Mouse (Mus musculus) ES-Bruce4 (cell line): ENCODE data around the gene Pde7b. TPM values are rescaled to one million over a fixed set of nuclear protein-coding genes. Genes with fewer than 3 reads are reported as not detected.

Source experiments
- H3K27ac ChIP-seq: 2 replicates; pipeline ENCODE4 v1.5.1; 2012; ENCODE audit warnings: low read length, inconsistent platforms; ENCODE audit not compliant: insufficient read depth
- H3K27me3 ChIP-seq: 2 replicates; pipeline ENCODE4 v1.6.1; 2012; ENCODE audit warnings: mild to moderate bottlenecking, low read length, inconsistent platforms; ENCODE audit not compliant: control insufficient read depth, poor library complexity, insufficient read depth, severe bottlenecking
- H3K36me3 ChIP-seq: 2 replicates; pipeline ENCODE4 v1.6.1; 2012; ENCODE audit warnings: inconsistent platforms, mild to moderate bottlenecking, low read length, moderate library complexity; ENCODE audit not compliant: control insufficient read depth, poor library complexity, insufficient read depth, severe bottlenecking
- H3K4me1 ChIP-seq: one replicate; pipeline ENCODE4 v1.8.1; 2011; ENCODE audit warnings: low read length; ENCODE audit not compliant: control insufficient read depth, insufficient read depth
- H3K4me3 ChIP-seq: 2 replicates; pipeline ENCODE4 v1.5.1; 2011; ENCODE audit warnings: low read depth, mild to moderate bottlenecking, low read length
- H3K9ac ChIP-seq: 2 replicates; pipeline ENCODE4 v1.6.1; 2012; ENCODE audit warnings: low read depth, mild to moderate bottlenecking, inconsistent platforms; ENCODE audit not compliant: poor library complexity, severe bottlenecking
- H3K9me3 ChIP-seq: replicated peaks from 2 replicates; pipeline ENCODE4 v1.6.1; 2012; ENCODE audit warnings: mild to moderate bottlenecking, low read length, inconsistent platforms; ENCODE audit not compliant: control insufficient read depth, poor library complexity, insufficient read depth, severe bottlenecking
- CTCF ChIP-seq: IDR thresholded peaks from one replicate; pipeline ENCODE4 v1.8.1; 2011; ENCODE audit warnings: low read depth, low read length
- EP300 ChIP-seq: IDR thresholded peaks from 2 replicates; pipeline ENCODE4 v1.6.1; 2011; ENCODE audit warnings: low read depth, low read length; ENCODE audit not compliant: insufficient read depth
- POLR2A ChIP-seq: IDR thresholded peaks from one replicate; pipeline ENCODE4 v1.8.1; 2011; ENCODE audit warnings: low read length; ENCODE audit not compliant: insufficient read depth
- polyA plus RNA-seq: library from polyadenylated mRNA; stranded (reverse); fragments of >200 nt; gene quantifications from 2 replicates; pipeline ENCODE4 v1.2.4, GENCODE M21; 2011; ENCODE audit warnings: low read depth; ENCODE audit not compliant: missing spikeins, insufficient read depth, insufficient read length

Gene Pde7b
- polyA plus RNA-seq, 1 experiment = 0.18 TPM

DNA sequence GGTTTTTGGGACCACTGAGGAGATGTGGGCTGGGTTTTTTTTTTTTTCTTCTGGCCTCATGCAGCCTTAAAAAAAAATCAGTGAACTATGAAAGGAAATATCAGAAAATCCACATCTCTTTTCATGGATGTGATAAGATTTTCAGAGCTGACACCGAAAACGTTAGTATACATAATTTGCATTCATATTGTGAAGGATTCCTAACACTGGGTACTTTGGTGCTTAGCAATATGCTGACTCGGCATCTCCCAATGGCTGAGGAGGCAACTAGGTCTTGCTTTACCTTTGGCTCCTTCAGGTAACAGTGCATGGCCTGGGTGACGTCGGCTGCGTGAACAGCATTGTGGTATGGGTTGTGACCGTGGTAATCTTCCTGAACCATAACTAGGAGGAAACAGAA is 289.0 kb downstream of the Pde7b start:
- Histone ChIP-seq H3K4me1 (no peaks in the 10 kb centered on the region), H3K9ac (no peak overlapping the region), H3K4me3 (no peak overlapping the region), H3K36me3 (no peaks in the 10 kb centered on the region), H3K9me3 (no peaks in the 10 kb centered on the region), H3K27ac (no peak overlapping the region), H3K27me3 (no peaks in the 10 kb centered on the region)
- no peak for TF ChIP-seq CTCF
- TF ChIP-seq POLR2A = no peak
- TF ChIP-seq EP300 = no peak

GRCm38 (mm10) chr10:20431336-20431735 is 293.5 kb downstream of the Pde7b start:
- Histone ChIP-seq H3K9ac (no peak overlapping the region), H3K36me3 (no peaks in the 10 kb centered on the region), H3K4me3 (no peak overlapping the region), H3K9me3 (no peaks in the 10 kb centered on the region), H3K27me3 (no peaks in the 10 kb centered on the region), H3K4me1 (no peaks in the 10 kb centered on the region), H3K27ac (no peak overlapping the region)
- TF ChIP-seq CTCF = no peak
- no peak for TF ChIP-seq POLR2A
- no peak for TF ChIP-seq EP300

DNA sequence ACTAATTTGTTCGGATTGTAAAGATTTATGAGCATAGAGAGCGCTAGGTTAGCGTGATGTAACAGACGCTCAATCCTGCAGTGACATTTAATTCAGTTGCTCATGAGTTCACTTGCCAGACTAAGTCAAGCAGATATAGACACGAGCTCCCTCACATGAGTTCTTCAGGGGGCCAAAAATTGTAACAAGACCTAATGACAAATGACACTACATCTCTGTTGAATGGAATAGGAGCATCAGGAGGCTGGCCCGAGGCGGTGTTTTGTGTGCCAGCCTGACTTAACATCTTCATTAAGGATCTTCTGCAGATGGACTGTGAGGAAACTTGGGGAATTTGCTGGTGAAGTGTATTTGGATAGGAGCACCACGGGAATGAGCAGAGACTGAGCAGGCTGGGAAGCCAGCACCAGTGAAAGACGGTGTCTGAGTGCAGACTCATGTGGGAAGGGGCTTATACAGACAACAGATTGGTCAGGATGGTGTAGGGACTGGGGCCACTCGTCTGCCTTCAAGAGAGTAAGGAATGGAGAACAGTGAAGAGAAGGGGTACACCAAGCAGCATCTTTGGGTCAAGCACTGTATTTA is 303.5 kb downstream of the Pde7b start:
- no peaks in the 10 kb centered on the region for H3K9me3 ChIP-seq
- no peak for TF ChIP-seq POLR2A
- no peak for TF ChIP-seq EP300
- no peak for TF ChIP-seq CTCF
- H3K36me3 ChIP-seq = no peaks in the 10 kb centered on the region
- no peaks in the 10 kb centered on the region for H3K27me3 ChIP-seq
- H3K9ac ChIP-seq = no peak overlapping the region
- no peak overlapping the region for H3K27ac ChIP-seq
- H3K4me1 ChIP-seq = no peaks in the 10 kb centered on the region
- H3K4me3 ChIP-seq = no peak overlapping the region

DNA sequence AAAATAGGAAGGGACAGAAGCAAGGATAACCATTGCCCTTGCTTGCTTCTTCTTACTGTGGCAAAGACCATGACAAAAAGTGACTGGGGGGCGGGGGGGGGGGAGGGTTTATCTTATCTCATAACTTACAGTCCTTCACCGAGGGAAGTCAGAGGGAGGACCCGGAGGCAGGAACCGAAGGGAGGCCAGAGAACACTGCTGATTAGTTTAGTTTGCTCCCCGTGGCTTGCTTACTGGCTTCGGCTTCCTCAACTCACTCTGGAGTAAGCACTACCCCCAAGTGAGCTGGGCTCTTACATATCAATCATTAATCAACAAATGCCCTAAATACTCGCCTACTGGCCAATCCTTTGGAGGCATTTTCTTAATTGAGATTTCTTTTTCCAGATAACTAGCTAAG is 304.6 kb downstream of the Pde7b start:
- no peaks in the 10 kb centered on the region for H3K27me3 ChIP-seq

GRCm38 (mm10) chr10:20418856-20419219 is 306.0 kb downstream of the Pde7b start:
- no peaks in the 10 kb centered on the region for H3K36me3 ChIP-seq
- H3K27ac ChIP-seq = no peak overlapping the region
- no peak overlapping the region for H3K4me3 ChIP-seq
- no peaks in the 10 kb centered on the region for H3K27me3 ChIP-seq
- no peak for TF ChIP-seq POLR2A
- no peak for TF ChIP-seq EP300
- TF ChIP-seq CTCF = no peak
- H3K9me3 ChIP-seq = no peaks in the 10 kb centered on the region
- no peaks in the 10 kb centered on the region for H3K4me1 ChIP-seq
- no peak overlapping the region for H3K9ac ChIP-seq

More for the DNA sequence above, 304.6 kb downstream of the Pde7b start:
- Histone ChIP-seq H3K36me3 (no peaks in the 10 kb centered on the region), H3K9ac (no peak overlapping the region), H3K9me3 (no peaks in the 10 kb centered on the region), H3K4me1 (no peaks in the 10 kb centered on the region), H3K4me3 (no peak overlapping the region), H3K27ac (no peak overlapping the region)
- TF ChIP-seq CTCF (no peak), EP300 (no peak), POLR2A (no peak)

DNA sequence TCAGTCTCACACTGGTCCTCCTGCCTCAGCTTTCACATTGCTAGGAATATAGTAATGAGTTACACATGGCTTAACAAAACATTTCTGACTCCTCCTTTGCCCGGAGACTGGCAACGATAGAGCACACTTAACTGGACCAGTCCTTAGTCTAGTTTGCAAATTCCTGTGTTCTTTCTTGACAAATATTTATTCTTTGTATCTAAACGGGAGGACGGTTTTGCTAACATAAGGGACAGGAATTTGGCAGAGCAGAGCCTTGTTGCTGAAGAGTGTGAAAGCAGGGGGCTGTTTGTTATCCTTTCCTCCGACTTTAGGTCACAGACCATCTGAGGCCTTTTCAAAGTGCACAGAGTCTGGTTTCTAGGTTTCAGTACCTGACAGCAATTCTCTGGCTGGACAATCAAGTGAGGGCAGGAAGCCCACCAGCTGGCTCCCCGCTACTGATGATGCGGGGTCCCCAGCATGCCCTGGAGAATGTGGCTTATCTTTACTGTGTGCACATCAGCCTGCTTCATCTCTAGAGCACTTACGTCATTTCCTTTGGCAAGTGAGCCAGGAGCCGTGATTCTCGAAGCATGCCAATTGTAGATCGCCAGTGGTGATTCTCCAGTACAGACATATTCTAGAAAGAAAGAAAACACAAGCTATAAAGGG is 306.5 kb downstream of the Pde7b start:
- Histone ChIP-seq H3K27ac (no peak overlapping the region), H3K4me1 (no peaks in the 10 kb centered on the region), H3K9ac (no peak overlapping the region), H3K4me3 (no peak overlapping the region), H3K9me3 (no peaks in the 10 kb centered on the region), H3K36me3 (no peaks in the 10 kb centered on the region), H3K27me3 (no peaks in the 10 kb centered on the region)
- TF ChIP-seq POLR2A (no peak), CTCF (no peak), EP300 (no peak)
